Mouse (Mus musculus): ENCODE results near the gene D930007J09Rik.

GRCm38 (mm10) chr13:32828886-32829285 is 26.2 kb upstream of the D930007J09Rik start:
- no peak for TF ChIP-seq POLR2A (IDR thresholded peaks at IDR 0.05; ENCODE audit: insufficient read depth, low read depth, low read length)
- no peak for TF ChIP-seq CTCF (IDR thresholded peaks at IDR 0.05; ENCODE audit: insufficient read depth, low read depth, low read length)
